Mouse (Mus musculus) naive thymus-derived CD4-positive, alpha-beta T cell, adult 2 months (primary cell): ENCODE data around the gene Lipe.
A peak's percentile ranks its signal among the peaks of the same experiment; 100 is the strongest.
"Not testable (repeated sequence)": the region's sequence is repeated elsewhere in the genome, so short reads cannot be mapped to it uniquely, and the experiment has no call there.

Source experiments
- DNase-seq: peaks from one replicate; pipeline ENCODE4 v3.0.0-alpha.2; 2011; ENCODE audit warnings: low read depth

Lipe gene

GRCm38 (mm10) chr7:25412833-25413441, 14.4 kb upstream of the Lipe start, which contains the start of gene Cxcl17:
Cxcl17 (minus strand) TSS chr7:25412886.
- no peak for DNase-seq

DNA sequence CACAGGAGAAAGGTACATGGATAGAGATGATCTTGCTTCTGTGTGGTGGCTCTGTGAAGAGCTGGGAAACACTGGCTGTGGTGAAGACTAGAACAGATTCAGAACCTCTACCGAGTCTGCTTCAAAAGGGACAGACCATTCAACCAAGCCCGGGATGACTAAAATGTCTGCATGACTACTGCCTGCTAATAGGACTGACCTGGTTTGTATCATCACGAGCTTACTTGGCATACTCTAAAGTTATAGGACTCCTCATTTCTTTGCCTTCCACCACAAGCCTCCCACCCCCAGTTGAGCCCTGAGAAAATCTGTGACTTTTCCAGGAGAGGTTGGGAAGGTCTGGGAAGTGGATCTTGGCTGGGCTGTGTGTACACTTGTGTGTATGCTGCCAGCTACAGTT, 13.4 kb upstream of the Lipe start:
- no peak for DNase-seq

DNA sequence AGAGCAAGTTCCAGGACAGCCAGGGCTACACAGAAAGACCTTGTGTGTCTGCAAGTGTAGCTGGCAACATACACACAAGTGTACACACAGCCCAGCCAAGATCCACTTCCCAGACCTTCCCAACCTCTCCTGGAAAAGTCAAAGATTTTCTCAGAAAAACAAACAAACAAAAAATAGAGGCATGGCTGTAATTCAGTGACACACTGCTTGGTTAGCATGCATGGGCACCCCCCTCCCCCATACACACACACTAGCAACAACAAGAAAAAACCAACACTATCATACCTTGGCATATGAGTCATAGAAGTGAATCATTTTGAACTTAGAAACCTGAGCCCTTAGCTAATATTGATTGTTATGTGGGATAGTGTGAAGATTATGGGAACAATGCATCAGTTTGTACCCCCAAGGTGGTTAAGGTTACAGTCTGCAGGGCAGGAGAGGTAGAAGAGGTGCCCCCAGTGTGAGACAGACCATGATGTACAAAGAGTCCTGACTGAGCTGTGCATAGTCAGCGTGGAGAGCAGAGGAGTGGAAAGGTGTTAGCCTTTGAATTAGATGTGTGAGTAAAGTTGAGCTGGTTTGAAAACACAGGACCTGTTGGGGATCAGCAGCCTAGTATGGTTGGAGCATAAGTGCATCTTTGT, 12.6 kb upstream of the Lipe start:
- no peak for DNase-seq

- DNase-seq, result peak; percentile 53
These were observed 10.7 kb upstream of the Lipe start for GRCm38 (mm10) chr7:25409114-25409760.

GRCm38 (mm10) chr7:25406468-25406867, 8.0 kb upstream of the Lipe start:
- DNase-seq, result no peak

- peak; percentile 68 for DNase-seq
These were observed 4.2 kb upstream of the Lipe start for GRCm38 (mm10) chr7:25402671-25403101.

- no peak for DNase-seq
These were observed 3.5 kb upstream of the Lipe start for GRCm38 (mm10) chr7:25401986-25402385.

DNA sequence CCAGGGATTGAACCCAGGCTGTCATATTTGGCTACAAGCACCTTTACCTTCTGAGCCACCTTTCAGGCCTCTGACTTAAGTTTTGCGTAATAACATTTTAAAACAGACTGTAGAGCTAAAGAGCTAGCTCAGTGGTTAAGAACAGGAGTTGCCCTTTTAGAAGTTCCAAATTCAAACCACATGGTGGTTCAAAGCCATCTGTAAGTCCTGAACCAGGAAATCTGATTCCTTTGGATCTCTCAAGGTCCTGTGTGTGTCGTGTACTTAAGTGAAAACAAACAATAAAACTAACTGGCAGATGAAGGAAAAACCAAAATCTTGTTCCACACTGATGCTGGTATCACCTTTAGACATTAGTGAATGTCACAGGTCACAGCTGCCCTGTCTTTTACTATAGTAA, 3.0 kb upstream of the Lipe start:
- no peak for DNase-seq

GRCm38 (mm10) chr7:25399028-25399427, 518 bp upstream of the Lipe start:
- DNase-seq, result not testable (repeated sequence)

GRCm38 (mm10) chr7:25396621-25397020, 1.9 kb downstream of the Lipe start:
- DNase-seq, result no peak

DNA sequence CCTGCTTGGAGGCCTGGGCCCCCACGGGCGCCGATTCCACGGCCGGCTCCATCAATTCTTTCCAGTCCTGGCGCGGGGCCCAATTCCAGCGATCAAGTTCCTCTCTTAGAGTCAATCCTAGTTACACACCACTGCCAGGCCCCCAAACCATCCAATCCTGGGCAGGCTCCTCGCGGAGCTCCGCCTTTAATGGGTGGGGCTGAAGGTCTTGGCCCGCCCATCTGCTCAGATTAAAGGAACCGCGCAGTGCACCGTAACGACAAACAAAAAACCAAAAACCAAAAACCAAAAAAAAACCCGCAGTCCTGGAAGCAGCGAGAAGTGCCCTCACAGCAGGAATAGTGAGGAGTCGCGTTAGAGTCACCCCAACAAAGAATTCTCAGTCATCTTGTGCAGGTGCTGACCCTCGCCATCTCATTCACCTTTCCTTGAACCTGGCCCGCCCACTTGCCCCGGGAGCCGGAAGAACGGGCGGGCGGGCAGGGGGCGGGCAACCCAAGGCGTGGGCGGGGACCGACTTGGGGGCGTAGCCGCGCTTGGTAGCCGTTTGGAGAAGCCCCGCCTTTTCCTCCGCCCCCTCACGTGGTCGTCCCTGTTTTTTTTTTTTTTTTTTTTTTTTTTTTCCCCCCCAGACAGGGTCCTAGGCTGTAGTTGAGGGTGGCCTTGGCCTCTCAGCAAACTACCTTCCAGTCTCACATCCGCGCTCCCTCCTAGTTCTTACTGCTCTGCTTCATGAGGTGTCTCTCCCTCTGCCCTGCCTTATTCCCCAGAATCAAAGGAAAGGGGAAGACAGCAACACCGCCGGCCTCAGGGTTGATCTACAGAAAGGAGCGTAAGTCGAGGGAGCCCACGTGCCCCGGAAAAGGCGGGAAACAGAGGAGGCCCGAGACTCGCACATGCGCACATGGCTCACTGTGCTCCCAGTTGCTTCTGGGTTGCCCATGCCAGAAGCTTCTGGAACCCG, 2.7 kb downstream of the Lipe start:
- DNase-seq, result peak; percentile 97

- DNase-seq, result no peak
These were observed 3.3 kb downstream of the Lipe start for GRCm38 (mm10) chr7:25395186-25395557.

- no peak for DNase-seq
These were observed 3.8 kb downstream of the Lipe start for GRCm38 (mm10) chr7:25394754-25395153.

DNA sequence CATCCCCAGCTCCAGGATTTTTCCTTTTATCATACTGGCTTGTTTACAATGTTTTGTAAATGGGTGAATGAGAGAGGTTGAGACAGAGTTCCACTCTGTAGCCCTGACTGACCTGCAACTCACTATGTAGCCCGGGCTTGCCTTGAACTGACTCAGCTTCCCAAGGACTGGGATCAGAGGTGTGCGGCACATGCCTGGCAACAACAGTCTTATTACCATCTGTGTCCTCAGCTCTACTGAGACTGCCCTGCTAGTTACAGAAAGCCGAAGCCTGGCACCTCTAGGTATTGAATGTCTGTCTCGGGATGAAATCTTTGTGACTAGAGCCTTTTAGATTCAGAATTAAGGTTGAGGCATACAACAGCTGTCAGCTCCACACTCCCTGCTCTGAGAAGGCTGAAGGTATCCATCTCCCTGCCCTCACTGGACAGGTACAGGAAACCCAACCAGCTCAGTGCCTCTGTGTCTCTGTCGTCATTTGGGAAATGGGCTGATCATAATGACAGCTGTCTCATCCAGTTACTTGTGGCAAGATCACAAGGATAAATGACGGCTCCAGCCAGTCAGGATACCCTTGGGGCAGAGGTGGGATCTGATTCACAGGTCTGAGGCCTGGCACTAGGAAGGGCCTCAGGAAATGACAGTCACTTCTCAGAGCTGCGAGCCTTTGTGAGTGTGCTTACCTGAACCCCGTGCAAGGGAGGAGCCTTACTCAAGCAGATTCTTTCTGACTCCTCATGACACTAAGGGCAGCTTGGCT, 4.9 kb downstream of the Lipe start:
- no peak for DNase-seq

DNA sequence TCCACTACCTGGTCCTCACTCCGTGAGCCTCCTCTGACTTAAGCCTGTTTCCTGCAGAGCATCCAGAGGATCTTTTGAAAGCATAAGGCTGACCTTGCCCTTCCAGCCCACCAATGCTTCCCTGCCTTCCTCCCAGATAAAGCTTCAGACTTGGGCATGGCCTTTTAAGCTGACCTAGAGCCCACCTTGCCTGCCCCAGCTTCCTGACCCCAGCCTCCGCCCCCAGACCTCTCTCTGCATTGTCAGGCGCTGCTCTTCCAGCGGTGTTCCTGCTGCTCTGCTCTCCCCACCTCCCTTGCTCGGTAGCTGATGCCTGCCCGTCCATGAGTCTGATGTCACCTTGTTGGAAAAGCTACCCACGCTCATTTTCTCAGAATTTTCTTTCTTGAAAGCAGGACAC, 5.7 kb downstream of the Lipe start:
- no peak for DNase-seq

DNA sequence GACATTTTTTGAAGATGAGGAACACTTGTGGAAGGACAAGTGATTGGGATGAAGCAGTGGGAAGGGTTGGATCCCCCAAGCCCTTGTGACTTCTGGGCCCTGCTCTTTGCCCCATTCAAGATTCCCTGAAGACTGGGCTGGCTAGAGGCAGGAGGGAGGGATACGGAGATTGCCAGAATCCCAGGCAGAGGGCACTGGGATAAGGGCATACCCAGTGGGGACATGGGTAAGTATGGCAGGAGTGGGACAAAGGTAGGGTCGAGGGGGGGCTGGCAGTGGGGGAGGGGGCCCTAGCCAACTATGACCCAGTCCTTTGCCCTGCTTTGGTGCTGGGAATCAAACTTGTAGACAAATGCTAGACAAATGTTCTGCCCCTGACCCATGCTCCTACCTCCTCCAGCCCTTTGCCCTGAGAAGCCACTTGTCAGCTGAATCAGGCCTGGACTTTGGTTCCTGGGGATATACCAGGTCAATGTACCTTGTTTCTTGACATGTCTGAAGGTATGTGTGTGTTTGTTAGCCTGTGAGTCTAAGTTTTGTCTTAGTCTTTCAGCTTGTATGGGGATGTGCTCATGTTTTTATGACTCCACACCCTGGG, 6.6 kb downstream of the Lipe start:
- no peak for DNase-seq

DNA sequence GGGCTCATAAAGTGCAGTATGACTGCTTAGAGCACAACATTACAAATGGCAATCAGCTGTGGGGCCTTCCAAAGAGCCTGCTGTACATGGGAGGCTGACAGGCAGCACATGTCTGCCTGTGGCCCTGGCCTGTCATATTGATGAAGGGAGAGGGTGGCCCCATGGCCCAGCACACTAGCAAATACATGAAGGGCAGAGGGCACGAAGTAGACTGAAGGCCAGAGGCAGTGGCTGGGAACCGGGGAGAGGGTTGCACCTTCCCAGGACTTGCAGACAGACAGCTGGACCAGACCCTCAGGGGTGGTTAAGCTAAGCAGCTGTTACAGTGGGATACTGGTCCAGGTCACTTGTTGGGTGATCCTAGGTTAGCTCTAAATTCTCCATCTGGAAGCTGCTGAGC, 7.5 kb downstream of the Lipe start:
- no peak for DNase-seq

DNA sequence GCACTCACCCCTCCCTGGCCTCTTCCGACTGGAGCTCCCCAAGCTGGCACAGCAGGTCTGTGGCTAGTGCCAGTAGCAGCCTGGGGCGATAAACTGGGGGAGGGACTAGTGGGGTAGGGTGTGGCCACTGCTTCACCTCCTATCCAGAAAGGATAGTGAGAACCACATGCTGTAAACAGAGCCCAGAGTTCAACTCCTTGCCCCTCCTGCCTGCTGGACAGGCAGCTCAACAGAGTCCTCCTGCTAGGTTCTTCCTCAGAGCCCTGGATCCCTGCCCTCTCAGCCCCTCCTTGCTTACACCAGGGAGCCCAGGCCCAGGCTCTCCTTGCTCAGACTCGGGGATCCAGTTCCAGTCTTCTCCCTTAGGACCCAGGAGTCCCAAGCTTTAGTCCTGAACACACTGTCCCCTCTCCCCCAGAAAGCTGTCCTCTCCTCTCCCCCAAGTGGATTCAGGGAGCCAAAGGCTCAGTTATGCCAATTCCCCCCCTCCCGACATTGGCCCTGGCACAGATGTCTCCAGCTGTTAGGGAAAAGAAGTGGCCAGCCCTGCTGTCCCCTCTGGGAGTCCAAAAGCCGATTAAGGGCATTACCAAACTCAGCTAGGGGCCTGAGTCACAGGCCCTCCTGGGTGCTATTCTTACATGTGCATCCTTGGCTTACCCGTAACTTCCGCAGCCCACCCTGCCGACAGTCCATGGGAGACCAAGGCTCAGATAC, 8.3 kb downstream of the Lipe start:
- no peak for DNase-seq

GRCm38 (mm10) chr7:25388916-25389315, 9.6 kb downstream of the Lipe start:
- no peak for DNase-seq

DNA sequence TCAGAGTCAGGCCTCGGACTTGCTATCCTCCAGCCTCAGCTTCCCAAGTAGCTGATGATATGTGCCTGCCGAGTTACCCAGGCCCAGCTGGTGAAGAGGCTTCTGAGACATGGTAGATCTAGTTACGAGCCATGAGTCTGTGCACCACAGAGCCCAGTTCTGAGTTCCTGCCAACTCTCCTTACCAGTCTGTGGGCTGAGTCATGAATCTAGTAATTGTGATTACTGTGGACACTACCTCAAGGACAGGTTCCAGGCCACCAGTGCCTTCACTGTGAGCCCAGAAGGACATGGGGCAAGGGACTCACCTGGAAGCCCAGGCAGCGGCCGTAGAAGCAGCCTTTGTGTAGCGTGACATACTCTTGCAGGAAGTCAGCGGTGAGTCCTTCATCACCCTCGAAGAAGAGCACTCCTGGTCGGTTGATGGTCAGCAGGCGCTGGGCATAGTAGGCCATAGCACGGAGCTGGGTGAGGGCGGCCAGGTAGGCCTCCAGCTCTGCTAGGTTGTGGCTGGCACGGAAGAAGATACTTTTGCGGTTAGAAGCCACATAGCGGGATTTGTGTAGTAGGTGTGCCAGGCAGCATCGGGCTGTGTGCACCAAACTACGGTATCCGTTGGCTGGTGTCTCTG, 10.6 kb downstream of the Lipe start:
- no peak for DNase-seq
